Mouse (Mus musculus) myocyte (in vitro differentiated cells): ENCODE data around the gene Hpn. TPM values are rescaled to one million over a fixed set of nuclear protein-coding genes. Genes with fewer than 3 reads are reported as not detected.
A peak's percentile ranks its signal among the peaks of the same experiment; 100 is the strongest.

Experiments
- H3K27me3 ChIP-seq: one replicate; pipeline ENCODE4 v1.6.1; 2011; ENCODE audit not compliant: control insufficient read depth, insufficient read depth, insufficient read length
- H3K36me3 ChIP-seq: one replicate; pipeline ENCODE4 v1.6.1; 2011; ENCODE audit not compliant: control insufficient read depth, insufficient read depth
- H3K4me2 ChIP-seq: one replicate; pipeline ENCODE4 v1.6.1; 2011; ENCODE audit warnings: low read depth, control low read depth
- H3K4me3 ChIP-seq: one replicate; pipeline ENCODE4 v1.5.1; 2011; ENCODE audit warnings: mild to moderate bottlenecking, control low read depth, moderate library complexity
- H3K79me2 ChIP-seq: one replicate; pipeline ENCODE4 v1.6.1; 2011; ENCODE audit not compliant: control insufficient read depth, insufficient read depth
- H3ac ChIP-seq: one replicate; pipeline ENCODE4 v1.6.1; 2011; ENCODE audit not compliant: control insufficient read depth, insufficient read length
- CEBPB ChIP-seq: IDR thresholded peaks from 2 replicates; pipeline ENCODE4 v1.6.1; 2011; ENCODE audit warnings: mild to moderate bottlenecking, moderate library complexity; ENCODE audit not compliant: poor library complexity, insufficient read depth, severe bottlenecking
- E2F4 ChIP-seq: IDR thresholded peaks from one replicate; pipeline ENCODE4 v1.6.1; 2011; ENCODE audit warnings: mild to moderate bottlenecking, control low read depth, moderate library complexity; ENCODE audit not compliant: insufficient read depth
- MAX ChIP-seq: IDR thresholded peaks from one replicate; pipeline ENCODE4 v1.6.1; 2011; ENCODE audit warnings: low read depth, mild to moderate bottlenecking, control low read depth
- MYOD1 ChIP-seq, 3 experiments: IDR thresholded peaks; one replicate each; pipeline ENCODE4 v1.6.1; 2011; ENCODE audit warnings: control low read depth in 2 of 3, low read depth in 2 of 3, mild to moderate bottlenecking in 2 of 3, moderate library complexity in 1 of 3; ENCODE audit not compliant: insufficient read length in 2 of 3, control insufficient read depth in 1 of 3
- MYOG ChIP-seq, 3 experiments: IDR thresholded peaks; one replicate each; pipeline ENCODE4 v1.6.1; 2011; ENCODE audit warnings: control low read depth in 2 of 3, low read depth in 2 of 3, mild to moderate bottlenecking in 2 of 3; ENCODE audit not compliant: insufficient read length in 2 of 3, control insufficient read depth in 1 of 3, insufficient read depth in 1 of 3
- POLR2A ChIP-seq: IDR thresholded peaks from one replicate; pipeline ENCODE4 v1.6.1; 2011; ENCODE audit warnings: low read depth, mild to moderate bottlenecking, control low read depth, moderate library complexity; ENCODE audit not compliant: insufficient read length
- POLR2AphosphoS2 ChIP-seq: IDR thresholded peaks from one replicate; pipeline ENCODE4 v1.6.1; 2011; ENCODE audit warnings: low read depth, control low read depth; ENCODE audit not compliant: insufficient read length
- REST ChIP-seq: IDR thresholded peaks from one replicate; pipeline ENCODE4 v1.6.1; 2011; ENCODE audit warnings: mild to moderate bottlenecking, control low read depth, moderate library complexity; ENCODE audit not compliant: insufficient read depth, insufficient read length
- SRF ChIP-seq: IDR thresholded peaks from one replicate; pipeline ENCODE4 v1.6.1; 2011; ENCODE audit warnings: low read depth; ENCODE audit not compliant: control insufficient read depth, insufficient read length
- TCF12 ChIP-seq: IDR thresholded peaks from one replicate; pipeline ENCODE4 v1.6.1; 2011; ENCODE audit warnings: mild to moderate bottlenecking, control low read depth; ENCODE audit not compliant: poor library complexity, insufficient read depth, severe bottlenecking
- TCF3 ChIP-seq: IDR thresholded peaks from one replicate; pipeline ENCODE4 v1.6.1; 2011; ENCODE audit warnings: low read depth, control low read depth; ENCODE audit not compliant: insufficient read length
- USF1 ChIP-seq: IDR thresholded peaks from one replicate; pipeline ENCODE4 v1.6.1; 2011; ENCODE audit warnings: low read depth, mild to moderate bottlenecking, control low read depth, moderate library complexity
- polyA plus RNA-seq: library from polyadenylated mRNA; unstranded; fragments of >200 nt; fragmentation: generic; extraction: Trizol; gene quantifications from one replicate; pipeline ENCODE4 v1.2.1, GENCODE M21; 2012; ENCODE audit warnings: missing spikeins

The Hpn gene
- polyA plus RNA-seq, 1 experiment, result not detected

DNA sequence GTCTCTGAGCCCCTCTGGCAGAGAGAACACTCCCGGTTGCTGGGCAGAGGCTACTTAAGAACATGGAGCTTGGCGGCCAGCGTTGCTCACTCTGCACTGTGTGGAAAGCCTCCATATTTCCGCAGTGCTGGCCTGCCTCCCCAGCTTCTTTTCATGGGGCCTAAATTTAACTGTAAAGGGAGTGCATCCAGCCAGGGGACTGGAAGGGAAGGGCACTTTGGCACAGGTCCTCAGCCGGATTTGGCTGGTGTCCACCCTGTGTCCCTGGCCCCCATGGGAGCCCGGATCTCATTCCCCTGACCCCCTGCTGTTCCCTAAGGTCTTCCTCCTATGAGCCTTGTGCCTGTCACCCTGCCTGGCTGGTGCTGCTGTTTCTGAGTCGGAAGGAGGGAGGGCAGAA lies 3.4 kb upstream of the Hpn start:
- Histone ChIP-seq H3K27me3 (peaks cover 3% of the 10 kb centered on the region), H3K4me3 (no peak overlapping the region), H3K36me3 (no peaks in the 10 kb centered on the region), H3K79me2 (no peaks in the 10 kb centered on the region), H3ac (no peak overlapping the region), H3K4me2 (no peak overlapping the region)
- TF ChIP-seq SRF, result no peak
- TF ChIP-seq POLR2AphosphoS2, result no peak
- TF ChIP-seq MYOG (IDR thresholded peaks at IDR 0.05; ENCODE audit: control insufficient read depth in 1 of 3, insufficient read depth in 1 of 3, insufficient read length in 2 of 3, low read depth in 2 of 3), result no peak
- no peak for TF ChIP-seq USF1
- TF ChIP-seq MAX, result no peak

- Histone ChIP-seq H3K36me3 (no peaks in the 10 kb centered on the region), H3K79me2 (no peaks in the 10 kb centered on the region), H3K4me2 (no peak overlapping the region), H3K4me3 (no peak overlapping the region), H3ac (no peak overlapping the region), H3K27me3 (peaks cover 8% of the 10 kb centered on the region)
- TF ChIP-seq TCF12, result no peak
- no peak for TF ChIP-seq TCF3
- no peak for TF ChIP-seq POLR2A
- TF ChIP-seq MAX, result no peak
- no peak for TF ChIP-seq POLR2AphosphoS2
- no peak for TF ChIP-seq MYOD1 (IDR thresholded peaks at IDR 0.05; ENCODE audit: control insufficient read depth in 1 of 3, insufficient read length in 2 of 3, low read depth in 2 of 3)
- TF ChIP-seq CEBPB, result no peak
- no peak for TF ChIP-seq USF1
- no peak for TF ChIP-seq REST
- TF ChIP-seq MYOG (IDR thresholded peaks at IDR 0.05; ENCODE audit: control insufficient read depth in 1 of 3, insufficient read depth in 1 of 3, insufficient read length in 2 of 3, low read depth in 2 of 3), result no peak
- no peak for TF ChIP-seq SRF
These were observed 2.4 kb upstream of the Hpn start for GRCm38 (mm10) chr7:31117465-31117864.

GRCm38 (mm10) chr7:31116721-31117145 lies 1.6 kb upstream of the Hpn start:
- TF ChIP-seq REST, result no peak
- no peak for TF ChIP-seq POLR2AphosphoS2
- TF ChIP-seq CEBPB, result no peak
- TF ChIP-seq USF1, result no peak
- no peak for TF ChIP-seq SRF
- no peak for TF ChIP-seq POLR2A
- no peak for TF ChIP-seq MYOG (IDR thresholded peaks at IDR 0.05; ENCODE audit: control insufficient read depth in 1 of 3, insufficient read depth in 1 of 3, insufficient read length in 2 of 3, low read depth in 2 of 3)
- TF ChIP-seq MAX, result no peak
- no peak for TF ChIP-seq MYOD1 (IDR thresholded peaks at IDR 0.05; ENCODE audit: control insufficient read depth in 1 of 3, insufficient read length in 2 of 3, low read depth in 2 of 3)
- TF ChIP-seq TCF3, result no peak
- no peak for TF ChIP-seq TCF12
- no peak for TF ChIP-seq E2F4
- Histone ChIP-seq H3K27me3 (peaks cover 8% of the 10 kb centered on the region), H3K4me2 (no peak overlapping the region), H3K36me3 (no peaks in the 10 kb centered on the region), H3K79me2 (no peaks in the 10 kb centered on the region), H3K4me3 (no peak overlapping the region), H3ac (no peak overlapping the region)

DNA sequence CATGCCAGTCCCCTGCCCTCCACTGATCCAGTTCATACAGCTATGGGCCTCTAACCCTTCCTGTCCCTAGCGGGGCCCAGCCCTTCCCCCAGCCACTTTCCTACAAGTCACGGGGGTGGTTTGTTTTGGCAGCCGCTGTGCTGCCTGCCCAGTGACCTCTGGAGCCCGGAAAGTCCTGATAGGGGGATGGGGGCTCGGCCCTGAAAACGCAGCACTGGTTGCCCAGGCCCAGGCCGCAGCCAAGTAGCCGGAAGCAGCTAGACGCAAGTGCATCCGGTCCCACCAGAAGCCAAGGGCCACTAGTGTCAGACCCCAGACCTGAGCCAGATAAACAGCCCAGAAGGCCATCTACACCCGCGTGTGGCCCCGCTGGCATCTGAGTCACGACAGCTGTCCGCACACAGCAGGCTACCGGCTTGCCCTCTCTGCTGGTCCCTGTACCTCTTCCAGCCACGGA lies 525 bp upstream of the Hpn start:
- Histone ChIP-seq H3ac (no peak overlapping the region), H3K27me3 (peaks cover 8% of the 10 kb centered on the region), H3K4me3 (no peak overlapping the region), H3K79me2 (no peaks in the 10 kb centered on the region), H3K4me2 (no peak overlapping the region), H3K36me3 (no peaks in the 10 kb centered on the region)
- no peak for TF ChIP-seq TCF12
- no peak for TF ChIP-seq POLR2AphosphoS2
- TF ChIP-seq MYOD1 (IDR thresholded peaks at IDR 0.05; ENCODE audit: control insufficient read depth in 1 of 3, insufficient read length in 2 of 3, low read depth in 2 of 3), result peak in 1 of 3 experiments; percentile 71
- TF ChIP-seq REST, result no peak
- TF ChIP-seq USF1, result no peak
- peak in 2 of 3 experiments; percentile 25 to 57 for TF ChIP-seq MYOG (IDR thresholded peaks at IDR 0.05; ENCODE audit: control insufficient read depth in 1 of 3, insufficient read depth in 1 of 3, insufficient read length in 2 of 3, low read depth in 2 of 3)
- TF ChIP-seq TCF3, result no peak
- no peak for TF ChIP-seq POLR2A
- no peak for TF ChIP-seq CEBPB
- TF ChIP-seq MAX, result no peak
- TF ChIP-seq SRF, result no peak
- no peak for TF ChIP-seq E2F4

DNA sequence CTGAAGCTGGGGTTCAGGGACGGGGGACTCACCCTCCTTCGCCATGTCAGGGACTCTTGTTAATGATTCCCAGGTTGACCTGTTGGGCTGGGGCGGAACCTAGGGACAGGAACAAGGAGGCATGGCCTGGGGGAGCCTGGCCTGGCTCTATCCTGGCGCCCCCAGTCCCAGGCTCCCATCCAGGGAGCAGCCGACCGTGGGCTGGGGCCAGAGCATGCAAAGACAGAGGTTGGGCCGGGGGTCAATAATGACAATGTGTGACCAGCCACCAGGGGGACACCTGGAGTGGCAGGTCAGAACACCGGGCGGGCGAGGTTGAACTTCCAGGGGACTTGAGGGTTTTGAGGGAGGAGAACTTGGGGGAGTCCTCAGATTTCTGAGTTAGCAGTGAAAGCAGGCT lies 444 bp downstream of the Hpn start:
- H3ac ChIP-seq, result no peak overlapping the region
- no peak overlapping the region for H3K4me2 ChIP-seq
- H3K79me2 ChIP-seq, result no peaks in the 10 kb centered on the region
- no peaks in the 10 kb centered on the region for H3K36me3 ChIP-seq
- peaks cover 8% of the 10 kb centered on the region for H3K27me3 ChIP-seq
- H3K4me3 ChIP-seq, result no peak overlapping the region
- TF ChIP-seq MYOG (IDR thresholded peaks at IDR 0.05; ENCODE audit: control insufficient read depth in 1 of 3, insufficient read depth in 1 of 3, insufficient read length in 2 of 3, low read depth in 2 of 3) (no peak), POLR2AphosphoS2 (no peak), MAX (no peak), CEBPB (no peak), POLR2A (no peak), SRF (no peak), MYOD1 (IDR thresholded peaks at IDR 0.05; ENCODE audit: control insufficient read depth in 1 of 3, insufficient read length in 2 of 3, low read depth in 2 of 3) (no peak), USF1 (no peak), E2F4 (no peak), TCF12 (no peak), TCF3 (no peak), REST (no peak)
